Mouse (Mus musculus) ES-E14 (cell line): ENCODE data around the gene Arpc2. TPM values are rescaled to one million over a fixed set of nuclear protein-coding genes. Genes with fewer than 3 reads are reported as not detected.

Experiments used
- DNase-seq: peaks from one replicate; pipeline ENCODE4 v3.0.0-alpha.2; 2013; ENCODE audit warnings: low read depth, low spot score
- H3K27ac ChIP-seq: 2 replicates; pipeline ENCODE4 v1.5.1; 2012; ENCODE audit warnings: low read depth, mild to moderate bottlenecking, low read length, moderate library complexity, mixed read lengths; ENCODE audit not compliant: poor library complexity, insufficient read depth, severe bottlenecking
- H3K36me3 ChIP-seq: 2 replicates; pipeline ENCODE4 v1.6.1; 2012; ENCODE audit warnings: mild to moderate bottlenecking, low read length, moderate library complexity, mixed read lengths; ENCODE audit not compliant: control insufficient read depth, poor library complexity, insufficient read depth, severe bottlenecking
- H3K4me1 ChIP-seq, 2 experiments: fragments of 150-350 bp in 1 of 2; sonication (generic) in 1 of 2; 2 replicates each; pipeline ENCODE4 v1.6.1; 2012; ENCODE audit warnings: low read length in 2 of 2, mild to moderate bottlenecking in 1 of 2, mixed read lengths in 1 of 2; ENCODE audit not compliant: control insufficient read depth in 2 of 2, insufficient read depth in 2 of 2, poor library complexity in 1 of 2
- H3K4me3 ChIP-seq, 2 experiments: fragments of 150-350 bp in 1 of 2; sonication (generic) in 1 of 2; 2 replicates each; pipeline ENCODE4 v1.5.1; 2012; ENCODE audit warnings: low read length in 2 of 2, low read depth in 1 of 2, mild to moderate bottlenecking in 1 of 2, mixed read lengths in 1 of 2; ENCODE audit not compliant: insufficient read depth in 1 of 2, poor library complexity in 1 of 2, severe bottlenecking in 1 of 2
- H3K9ac ChIP-seq: 2 replicates; pipeline ENCODE4 v1.6.1; 2012; ENCODE audit warnings: low read depth, mild to moderate bottlenecking, low read length, mixed read lengths; ENCODE audit not compliant: poor library complexity, insufficient read depth, severe bottlenecking
- H3K9me3 ChIP-seq: fragments of 150-350 bp; sonication (generic); 2 replicates; pipeline ENCODE4 v1.6.1; 2012; ENCODE audit warnings: low read depth, mild to moderate bottlenecking, low read length; ENCODE audit not compliant: control insufficient read depth, insufficient read depth
- CHD2 ChIP-seq: IDR thresholded peaks from 2 replicates; pipeline ENCODE4 v1.6.1; 2014; ENCODE audit warnings: mild to moderate bottlenecking, low read depth, low read length, inconsistent platforms
- HCFC1 ChIP-seq: IDR thresholded peaks from 2 replicates; pipeline ENCODE4 v1.6.1; 2012; ENCODE audit warnings: low read length, inconsistent platforms, borderline replicate concordance; ENCODE audit not compliant: insufficient read depth
- MAFK ChIP-seq: IDR thresholded peaks from 2 replicates; pipeline ENCODE4 v1.6.1; 2014; ENCODE audit warnings: mild to moderate bottlenecking, low read depth, low read length, inconsistent platforms; ENCODE audit not compliant: insufficient read depth
- ZC3H11A ChIP-seq: IDR thresholded peaks from 2 replicates; pipeline ENCODE4 v1.6.1; 2012; ENCODE audit warnings: low read depth, mild to moderate bottlenecking, inconsistent platforms, low read length, borderline replicate concordance
- ZNF384 ChIP-seq: IDR thresholded peaks from 2 replicates; pipeline ENCODE4 v1.6.1; 2012; ENCODE audit warnings: low read depth, low read length, inconsistent platforms
- in situ Hi-C, 2 experiments: fragments of 600-800 bp; cut with MboI; formaldehyde crosslinking; loops; one replicate each; pipeline ENCODE4 v1.15.1; 2025; ENCODE audit warnings: low sequenced_read_pairs in 2 of 2, inconsistent platforms in 1 of 2; ENCODE audit not compliant: unreplicated experiment in 2 of 2
- total RNA-seq: library from RNA; depleted of rRNA; stranded (reverse); fragments of 300-350 nt; gene quantifications from 2 replicates; pipeline ENCODE4 v1.2.3, GENCODE M21; 2012

The Arpc2 gene
- total RNA-seq, 1 experiment: 100 TPM

DNA sequence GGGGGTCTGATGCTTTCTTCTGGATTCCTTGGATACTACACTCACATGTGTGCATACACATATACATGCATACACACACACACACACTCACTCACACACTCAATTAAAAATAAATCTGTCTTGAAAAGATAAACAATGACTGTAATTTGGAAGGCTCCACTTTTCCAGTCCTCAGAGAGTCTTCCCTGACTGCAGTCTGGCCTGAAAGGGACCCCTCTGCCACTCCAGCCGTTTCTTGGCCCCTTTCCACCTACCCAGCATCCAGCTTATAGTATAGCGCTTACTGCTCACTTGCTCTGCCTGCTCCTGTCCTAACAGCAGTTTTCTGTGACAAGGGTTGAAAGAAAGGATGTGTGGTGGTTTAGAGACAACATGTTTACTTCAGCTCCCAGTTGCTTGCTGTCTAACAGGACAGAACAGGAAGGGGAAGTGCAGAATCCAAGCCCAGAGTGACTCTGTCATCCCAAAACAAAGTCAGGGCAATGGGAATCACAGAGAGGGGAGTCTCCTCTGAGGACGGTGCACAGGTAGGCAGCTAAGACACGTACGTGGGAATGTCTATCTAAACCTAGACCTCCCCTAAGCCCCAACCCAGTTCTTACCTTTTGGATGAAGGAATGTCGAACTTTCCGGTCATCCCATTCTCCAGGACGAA is 57.5 kb downstream of the Arpc2 start:
- Histone ChIP-seq H3K9me3 (no peaks in the 10 kb centered on the region), H3K27ac (no peak overlapping the region), H3K4me1 (peaks cover 2 to 9% of the 10 kb centered on the region in 2 experiments; a peak in 3 of 4 replicates), H3K9ac (no peak overlapping the region), H3K4me3 (no peak overlapping the region), H3K36me3 (peaks cover 45% of the 10 kb centered on the region)
- in situ Hi-C loops: no loop called here
- TF ChIP-seq HCFC1 (no peak), ZC3H11A (no peak), MAFK (no peak), ZNF384 (no peak), CHD2 (no peak)
- no peak for DNase-seq

DNA sequence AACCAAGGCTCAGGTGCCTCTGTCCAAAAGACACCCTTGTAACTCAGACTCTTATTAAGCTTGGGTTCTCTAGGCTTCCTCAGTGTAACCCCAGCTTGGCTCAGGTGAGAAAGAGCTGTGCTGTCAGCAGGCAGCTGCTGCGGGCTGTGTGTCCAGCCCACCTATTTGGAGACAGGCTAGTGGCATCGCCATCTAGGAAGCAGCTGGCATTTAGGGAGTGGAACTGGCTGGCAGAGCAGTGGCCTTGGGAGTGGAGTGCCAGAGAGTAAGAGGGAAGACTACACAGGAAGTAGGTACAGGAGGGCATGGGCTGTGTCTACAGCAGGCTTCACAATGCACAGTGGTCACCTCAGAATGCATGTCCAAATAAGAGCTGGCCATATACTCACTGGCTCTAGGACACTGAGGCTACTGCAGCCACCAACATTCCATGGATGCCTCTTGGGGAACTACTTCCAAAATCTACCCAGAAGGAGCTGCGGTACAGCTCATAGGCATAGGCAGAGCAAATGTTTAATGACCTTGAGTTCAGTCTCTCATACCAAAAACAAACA is 58.3 kb downstream of the Arpc2 start:
- Histone ChIP-seq H3K4me1 (peaks cover 2 to 10% of the 10 kb centered on the region in 2 experiments; a peak in 3 of 4 replicates), H3K27ac (no peak overlapping the region)

DNA sequence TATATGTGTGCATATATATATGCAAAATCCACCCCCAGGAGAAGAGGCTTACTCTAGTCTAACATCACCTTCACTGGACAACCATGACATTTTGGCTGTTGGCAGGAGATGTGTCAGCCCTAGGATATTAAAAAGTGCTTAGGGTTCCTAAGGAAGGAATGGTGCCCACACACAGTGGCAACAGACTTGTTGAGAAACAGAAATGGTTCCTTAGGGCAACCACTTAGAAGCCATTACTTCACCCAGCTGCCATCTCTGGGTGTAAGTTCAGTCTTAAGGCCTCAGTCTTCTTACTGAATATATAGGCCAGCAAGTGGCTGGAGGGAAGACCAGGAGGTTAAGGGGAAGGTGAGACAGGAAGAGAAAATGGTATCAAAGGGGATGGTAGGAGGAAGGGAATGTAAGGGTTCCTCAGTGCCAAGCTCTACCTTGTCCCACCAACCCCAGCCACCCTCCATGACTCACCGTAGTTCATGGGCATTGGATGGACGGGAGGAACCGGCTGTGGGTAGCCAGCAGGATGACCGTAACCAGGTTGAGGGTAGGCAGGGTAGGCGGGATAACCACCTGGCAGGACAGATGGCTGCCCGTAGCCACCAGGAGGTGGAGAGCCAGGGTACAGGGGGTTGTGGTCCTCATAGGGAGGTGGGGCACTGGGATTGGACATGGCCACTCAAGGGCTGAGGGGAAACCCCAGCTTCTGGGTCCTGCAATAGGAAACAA is 59.0 kb downstream of the Arpc2 start:
- Histone ChIP-seq H3K9ac (no peak overlapping the region), H3K27ac (no peak overlapping the region), H3K4me3 (no peak overlapping the region), H3K9me3 (no peaks in the 10 kb centered on the region), H3K4me1 (peaks cover 5 to 10% of the 10 kb centered on the region in 2 experiments; a peak in 3 of 4 replicates), H3K36me3 (peaks cover 32% of the 10 kb centered on the region)
- TF ChIP-seq CHD2 (no peak), MAFK (no peak), ZNF384 (no peak), HCFC1 (no peak), ZC3H11A (no peak)
- in situ Hi-C loops: no loop called here
- DNase-seq: no peak

More for the DNA sequence above, 58.3 kb downstream of the Arpc2 start:
- in situ Hi-C loops: no loop called here
- no peak for TF ChIP-seq ZNF384
- TF ChIP-seq MAFK: no peak
- TF ChIP-seq HCFC1: no peak
- TF ChIP-seq ZC3H11A: no peak
- TF ChIP-seq CHD2: no peak
- Histone ChIP-seq H3K4me3 (no peak overlapping the region), H3K36me3 (peaks cover 38% of the 10 kb centered on the region), H3K9ac (no peak overlapping the region), H3K9me3 (no peaks in the 10 kb centered on the region)
- no peak for DNase-seq

DNA sequence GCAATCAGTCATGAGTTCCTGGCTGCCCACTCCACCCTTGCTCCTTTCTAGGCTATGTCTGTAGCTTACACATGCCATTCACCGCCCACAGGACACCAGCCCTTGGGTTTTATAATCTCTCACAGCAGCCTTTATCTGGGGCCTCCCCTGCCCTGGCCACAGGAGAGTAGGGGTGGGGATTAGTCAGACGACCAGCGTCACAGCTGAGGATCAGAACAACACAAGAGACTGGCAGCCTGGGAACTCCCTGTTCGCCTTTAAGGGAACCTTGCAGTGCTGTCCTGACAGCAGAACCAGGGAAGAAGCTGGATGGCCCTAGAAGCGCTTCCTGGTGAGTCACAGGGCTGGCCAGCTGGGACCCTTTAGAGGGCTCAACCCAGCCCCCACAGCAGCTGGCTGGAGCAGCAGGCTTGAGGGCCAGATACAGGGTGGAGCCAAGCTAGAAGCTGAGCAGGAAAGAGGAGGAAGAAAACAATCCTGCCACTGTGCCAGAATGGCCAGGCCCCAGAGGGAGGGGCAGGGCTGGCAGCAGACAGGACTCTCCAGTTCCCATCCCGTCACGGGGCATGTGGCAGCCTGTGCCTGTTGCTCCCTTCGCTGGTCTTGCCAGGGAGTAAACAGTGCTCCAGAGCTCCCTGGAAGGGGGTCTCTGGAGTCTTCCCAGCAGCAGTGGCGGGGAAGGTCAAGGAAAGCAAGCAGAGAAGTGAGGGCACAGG is 59.7 kb downstream of the Arpc2 start:
- no peak overlapping the region for H3K9ac ChIP-seq
- no peak for DNase-seq
- TF ChIP-seq ZC3H11A (no peak), ZNF384 (no peak), CHD2 (no peak), MAFK (no peak), HCFC1 (no peak)
- no peak overlapping the region for H3K4me3 ChIP-seq
- H3K9me3 ChIP-seq: no peaks in the 10 kb centered on the region
- no peak overlapping the region for H3K27ac ChIP-seq
- H3K36me3 ChIP-seq: peaks cover 24% of the 10 kb centered on the region
- in situ Hi-C loops: no loop called here
- H3K4me1 ChIP-seq: peaks cover 5 to 10% of the 10 kb centered on the region in 2 experiments; a peak in 3 of 4 replicates
